Mouse (Mus musculus) ES-E14 (cell line): ENCODE results near the gene Yy1. TPM values are rescaled to one million over a fixed set of nuclear protein-coding genes. Genes with fewer than 3 reads are reported as not detected.

ENCODE experiments used
- DNase-seq: peaks from one replicate; pipeline ENCODE4 v3.0.0-alpha.2; 2013; ENCODE audit warnings: low read depth, low spot score
- H3K27ac ChIP-seq: 2 replicates; pipeline ENCODE4 v1.5.1; 2012; ENCODE audit warnings: low read depth, mild to moderate bottlenecking, low read length, moderate library complexity, mixed read lengths; ENCODE audit not compliant: poor library complexity, insufficient read depth, severe bottlenecking
- H3K36me3 ChIP-seq: 2 replicates; pipeline ENCODE4 v1.6.1; 2012; ENCODE audit warnings: mild to moderate bottlenecking, low read length, moderate library complexity, mixed read lengths; ENCODE audit not compliant: control insufficient read depth, poor library complexity, insufficient read depth, severe bottlenecking
- H3K4me1 ChIP-seq, 2 experiments: fragments of 150-350 bp in 1 of 2; sonication (generic) in 1 of 2; 2 replicates each; pipeline ENCODE4 v1.6.1; 2012; ENCODE audit warnings: low read length in 2 of 2, mild to moderate bottlenecking in 1 of 2, mixed read lengths in 1 of 2; ENCODE audit not compliant: control insufficient read depth in 2 of 2, insufficient read depth in 2 of 2, poor library complexity in 1 of 2
- H3K4me3 ChIP-seq, 2 experiments: fragments of 150-350 bp in 1 of 2; sonication (generic) in 1 of 2; 2 replicates each; pipeline ENCODE4 v1.5.1; 2012; ENCODE audit warnings: low read length in 2 of 2, low read depth in 1 of 2, mild to moderate bottlenecking in 1 of 2, mixed read lengths in 1 of 2; ENCODE audit not compliant: insufficient read depth in 1 of 2, poor library complexity in 1 of 2, severe bottlenecking in 1 of 2
- H3K9ac ChIP-seq: 2 replicates; pipeline ENCODE4 v1.6.1; 2012; ENCODE audit warnings: low read depth, mild to moderate bottlenecking, low read length, mixed read lengths; ENCODE audit not compliant: poor library complexity, insufficient read depth, severe bottlenecking
- H3K9me3 ChIP-seq: fragments of 150-350 bp; sonication (generic); 2 replicates; pipeline ENCODE4 v1.6.1; 2012; ENCODE audit warnings: low read depth, mild to moderate bottlenecking, low read length; ENCODE audit not compliant: control insufficient read depth, insufficient read depth
- CHD2 ChIP-seq: IDR thresholded peaks from 2 replicates; pipeline ENCODE4 v1.6.1; 2014; ENCODE audit warnings: mild to moderate bottlenecking, low read depth, low read length, inconsistent platforms
- HCFC1 ChIP-seq: IDR thresholded peaks from 2 replicates; pipeline ENCODE4 v1.6.1; 2012; ENCODE audit warnings: low read length, inconsistent platforms, borderline replicate concordance; ENCODE audit not compliant: insufficient read depth
- MAFK ChIP-seq: IDR thresholded peaks from 2 replicates; pipeline ENCODE4 v1.6.1; 2014; ENCODE audit warnings: mild to moderate bottlenecking, low read depth, low read length, inconsistent platforms; ENCODE audit not compliant: insufficient read depth
- ZC3H11A ChIP-seq: IDR thresholded peaks from 2 replicates; pipeline ENCODE4 v1.6.1; 2012; ENCODE audit warnings: low read depth, mild to moderate bottlenecking, inconsistent platforms, low read length, borderline replicate concordance
- ZNF384 ChIP-seq: IDR thresholded peaks from 2 replicates; pipeline ENCODE4 v1.6.1; 2012; ENCODE audit warnings: low read depth, low read length, inconsistent platforms
- in situ Hi-C, 2 experiments: fragments of 600-800 bp; cut with MboI; formaldehyde crosslinking; loops; one replicate each; pipeline ENCODE4 v1.15.1; 2025; ENCODE audit warnings: low sequenced_read_pairs in 2 of 2, inconsistent platforms in 1 of 2; ENCODE audit not compliant: unreplicated experiment in 2 of 2
- total RNA-seq: library from RNA; depleted of rRNA; stranded (reverse); fragments of 300-350 nt; gene quantifications from 2 replicates; pipeline ENCODE4 v1.2.3, GENCODE M21; 2012

Gene Yy1
- total RNA-seq, 1 experiment = 40.5 TPM

GRCm38 (mm10) chr12:108768196-108768854 lies 24.4 kb upstream of the Yy1 start:
- H3K9me3 ChIP-seq = no peaks in the 10 kb centered on the region
- DNase-seq = no peak
- H3K9ac ChIP-seq = no peak overlapping the region
- no peak overlapping the region for H3K4me3 ChIP-seq
- H3K4me1 ChIP-seq = peaks cover 0 to 7% of the 10 kb centered on the region in 2 experiments; a peak in 2 of 4 replicates
- TF ChIP-seq HCFC1 (no peak), MAFK (no peak), CHD2 (no peak), ZNF384 (no peak), ZC3H11A (no peak)
- no peak overlapping the region for H3K27ac ChIP-seq
- in situ Hi-C loops = no loop called here
- H3K36me3 ChIP-seq = no peaks in the 10 kb centered on the region

DNA sequence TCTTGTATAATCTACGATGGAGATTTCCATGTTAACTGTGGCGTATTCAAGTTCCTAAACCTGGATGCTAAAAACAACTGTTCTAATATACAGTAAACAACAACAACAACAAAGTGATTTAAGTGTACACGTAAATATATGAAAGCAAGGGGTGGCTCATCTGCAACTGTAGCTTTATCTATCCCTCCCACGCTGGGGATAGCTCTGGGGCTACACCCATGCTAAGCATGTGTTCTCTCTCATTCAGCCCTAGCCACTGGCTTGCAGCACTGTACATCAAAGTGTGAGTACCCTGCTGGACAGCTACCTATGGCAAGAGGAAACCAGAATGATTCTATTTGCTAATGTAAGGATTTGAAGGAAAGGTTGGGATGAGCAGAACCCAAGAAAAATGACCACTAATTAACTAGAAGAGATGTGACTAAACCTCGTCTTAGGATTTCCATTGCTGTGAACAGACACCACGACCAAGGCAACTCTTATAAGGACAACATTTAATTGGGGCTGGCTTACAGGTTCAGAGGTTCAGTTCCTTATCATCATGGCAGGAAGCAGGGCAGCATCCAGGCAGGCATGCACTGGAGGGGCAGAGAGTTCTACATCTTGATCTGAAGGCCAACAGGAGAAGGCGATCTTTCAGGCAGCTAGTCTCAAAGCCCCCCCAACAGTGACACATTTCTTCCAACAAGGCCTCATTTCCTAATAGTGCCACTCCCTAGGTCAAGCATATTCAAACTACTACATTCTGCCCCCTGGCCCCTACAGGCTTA lies 12.5 kb upstream of the Yy1 start:
- TF ChIP-seq CHD2 (no peak), ZNF384 (no peak), HCFC1 (no peak), MAFK (no peak), ZC3H11A (no peak)
- H3K27ac ChIP-seq = no peak overlapping the region
- no peaks in the 10 kb centered on the region for H3K4me1 ChIP-seq
- H3K9ac ChIP-seq = no peak overlapping the region
- no peak overlapping the region for H3K4me3 ChIP-seq
- H3K36me3 ChIP-seq = 0 out of 2 replicates have a peak, but pooled peaks cover 2% of the 10 kb centered on the region
- in situ Hi-C loops = no loop called here
- no peaks in the 10 kb centered on the region for H3K9me3 ChIP-seq
- DNase-seq = no peak

GRCm38 (mm10) chr12:108785161-108785560 lies 7.6 kb upstream of the Yy1 start:
- 0 out of 2 replicates have a peak, but pooled peaks cover 2% of the 10 kb centered on the region for H3K36me3 ChIP-seq
- no peak overlapping the region for H3K27ac ChIP-seq
- no peaks in the 10 kb centered on the region for H3K4me1 ChIP-seq
- no peak overlapping the region for H3K4me3 ChIP-seq
- TF ChIP-seq HCFC1 = no peak
- no peak for TF ChIP-seq MAFK
- no peak for TF ChIP-seq ZC3H11A
- no peak for TF ChIP-seq ZNF384
- no peak for TF ChIP-seq CHD2
- no peaks in the 10 kb centered on the region for H3K9me3 ChIP-seq
- in situ Hi-C loops = no loop called here
- no peak overlapping the region for H3K9ac ChIP-seq
- DNase-seq = no peak

- no peak for TF ChIP-seq HCFC1
- no peak for TF ChIP-seq ZNF384
- no peak for TF ChIP-seq CHD2
- no peak for TF ChIP-seq MAFK
- no peak for TF ChIP-seq ZC3H11A
- in situ Hi-C loops = no loop called here
- no peak for DNase-seq
- Histone ChIP-seq H3K9me3 (no peaks in the 10 kb centered on the region), H3K4me3 (no peak overlapping the region), H3K9ac (no peak overlapping the region), H3K36me3 (0 out of 2 replicates have a peak, but pooled peaks cover 2% of the 10 kb centered on the region), H3K27ac (no peak overlapping the region), H3K4me1 (peaks cover 0 to 1% of the 10 kb centered on the region in 2 experiments; a peak in 1 of 4 replicates)
Observed at GRCm38 (mm10) chr12:108787329-108787728, 5.4 kb upstream of the Yy1 start.
